Mouse (Mus musculus) left cerebral cortex, adult 9 months (tissue): ENCODE data around the gene Glycam1.
A peak's percentile ranks its signal among the peaks of the same experiment; 100 is the strongest.

ENCODE experiments used
- DNase-seq, 2 experiments: peaks; one replicate each; pipeline ENCODE4 v3.0.0; 2022; ENCODE audit warnings: low spot score in 2 of 2

Gene Glycam1

DNA sequence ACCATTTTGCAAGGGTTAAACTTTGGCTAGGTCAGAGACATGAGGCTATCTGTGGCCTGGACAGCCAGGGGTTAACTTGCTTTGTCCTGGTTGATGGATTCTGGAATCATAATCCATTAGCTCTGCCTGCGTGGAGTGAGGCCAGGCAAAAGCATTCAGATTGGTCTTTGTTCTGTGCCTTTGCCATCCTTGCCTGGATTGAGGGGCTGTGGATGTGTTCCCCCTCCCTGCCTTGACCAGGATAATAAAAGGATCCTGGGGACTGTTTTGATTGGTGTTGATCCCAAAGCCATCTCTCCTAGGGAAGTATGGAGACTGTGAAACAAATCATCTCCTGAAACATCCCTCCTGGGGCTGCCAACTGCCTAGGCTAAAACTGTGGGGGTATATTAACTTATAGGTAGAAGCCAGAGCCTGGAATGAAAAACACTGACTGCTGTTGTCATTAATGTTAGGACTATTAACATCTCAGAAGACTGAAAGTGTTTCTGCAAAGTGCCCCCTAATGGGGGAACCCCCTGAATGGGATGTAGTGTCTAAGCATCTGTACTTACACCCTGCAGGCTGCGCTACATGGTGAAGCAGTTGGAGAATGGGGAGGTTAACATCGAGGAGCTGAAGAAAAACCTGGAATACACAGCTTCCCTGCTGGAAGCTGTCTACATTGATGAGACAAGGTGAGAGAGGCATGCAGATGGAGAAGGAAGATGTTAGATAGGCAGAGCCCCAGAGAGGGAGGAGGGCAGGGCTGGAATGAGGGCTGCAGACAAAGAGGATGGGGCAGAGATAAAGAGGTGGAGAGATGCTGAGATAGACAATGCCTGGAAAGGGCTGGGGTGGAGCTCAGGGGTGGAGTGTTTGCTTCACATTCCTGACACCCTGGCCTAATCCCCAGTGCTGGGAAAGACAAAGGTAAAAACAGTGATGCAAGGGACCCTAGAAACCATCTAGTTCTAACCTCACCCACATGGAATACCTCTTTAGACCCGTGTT lies 45.2 kb downstream of the Glycam1 start:
- DNase-seq = no peak

DNA sequence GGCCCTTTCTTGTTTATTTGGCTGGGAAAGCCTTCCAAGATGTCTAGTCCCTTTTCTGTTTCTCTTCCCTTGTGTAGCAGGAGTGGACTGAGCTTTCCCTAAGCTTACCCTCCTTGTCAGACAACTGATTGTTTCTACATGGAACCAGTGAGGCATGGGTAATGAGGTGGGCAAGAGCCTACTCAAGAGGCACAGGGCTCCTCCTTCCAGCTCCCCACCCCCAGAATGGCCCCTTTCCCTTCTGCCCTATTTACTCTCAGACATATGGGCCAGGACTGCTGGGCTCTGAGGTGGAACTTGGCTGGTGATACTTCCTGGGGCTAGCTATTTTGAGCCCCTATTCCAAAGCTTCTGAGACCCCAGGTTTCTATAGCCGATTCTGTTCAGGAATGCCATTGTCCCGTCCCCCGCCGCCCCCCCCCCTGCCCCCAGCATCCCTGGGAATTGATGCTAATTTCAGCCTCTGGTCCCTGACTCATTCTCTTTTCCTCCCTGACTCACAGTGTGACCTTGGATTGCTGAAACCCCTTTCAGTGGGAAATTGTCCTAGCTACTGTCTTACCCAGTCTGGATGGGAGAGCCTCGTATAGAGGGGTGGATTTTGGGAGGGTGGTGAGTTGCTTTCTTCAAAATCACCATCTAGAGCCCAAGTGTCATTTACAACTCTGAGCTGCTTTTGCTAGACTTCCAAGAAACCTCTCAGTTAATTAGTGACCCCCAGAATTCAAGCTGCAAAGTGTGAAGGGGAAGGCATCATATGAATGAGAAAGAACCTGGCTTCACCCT lies 46.1 kb downstream of the Glycam1 start:
- no peak for DNase-seq

DNA sequence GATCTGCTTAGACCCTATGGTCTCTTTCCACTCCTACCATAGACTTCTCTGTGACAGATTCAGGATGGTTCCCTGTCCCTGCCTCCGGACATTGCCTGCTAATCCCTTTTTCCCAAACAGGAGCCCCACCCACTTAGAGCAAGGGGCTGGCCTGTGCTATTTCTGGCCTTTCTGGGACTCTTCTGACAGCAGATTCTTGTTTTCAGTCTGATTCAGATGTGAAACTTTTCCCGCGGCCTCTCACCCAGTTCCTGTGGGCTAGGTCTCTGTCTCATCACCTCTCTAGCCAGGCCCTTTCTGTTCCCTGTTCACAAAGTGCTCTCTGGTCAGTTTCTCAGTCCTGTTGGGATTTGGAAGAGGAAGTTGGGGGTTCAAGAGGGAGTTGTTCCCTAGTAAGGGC lies 50.0 kb downstream of the Glycam1 start:
- no peak for DNase-seq

DNA sequence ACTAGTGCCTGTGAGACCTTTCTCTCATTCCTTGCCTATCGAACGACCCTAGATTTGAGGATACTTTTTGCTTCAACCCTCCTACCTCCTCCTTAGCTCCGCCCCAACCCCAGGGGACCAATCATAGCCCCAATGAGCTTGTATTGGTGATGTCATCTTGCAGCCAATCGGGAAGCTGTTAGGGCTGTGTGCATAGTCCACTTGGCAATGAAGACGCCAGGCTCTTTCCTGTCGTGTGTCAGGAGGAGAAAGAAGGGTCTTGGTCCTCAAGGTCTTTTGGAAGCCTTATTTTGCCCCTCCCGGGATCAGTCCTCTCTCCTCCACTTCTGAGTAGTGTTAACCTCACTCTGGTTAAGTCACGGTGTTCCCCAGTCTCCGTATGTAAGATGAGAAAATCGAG lies 50.8 kb downstream of the Glycam1 start:
- DNase-seq = peak in 1 of 2 experiments; percentile 79

DNA sequence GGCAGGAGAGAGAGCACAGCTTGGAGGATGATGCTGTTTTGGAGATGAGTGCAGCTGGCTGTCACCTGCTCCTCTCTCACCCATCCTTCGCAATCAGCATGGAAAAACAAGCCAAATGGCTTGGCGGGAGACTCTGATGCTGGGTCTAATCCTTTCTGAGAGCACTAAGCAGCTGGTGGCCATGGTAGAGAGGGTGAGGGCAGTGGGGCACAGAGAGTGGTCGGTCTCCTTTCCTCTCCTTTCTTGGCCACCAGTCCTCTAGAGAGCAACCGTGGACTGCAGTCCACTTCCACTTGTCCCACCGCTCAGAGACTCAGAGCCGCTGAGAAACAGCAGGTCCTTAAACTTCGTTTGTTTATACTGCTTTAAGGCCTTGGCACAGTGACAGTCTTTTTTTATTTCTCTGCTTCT lies 51.3 kb downstream of the Glycam1 start:
- DNase-seq = peak in 1 of 2 experiments; percentile 29
